Mouse (Mus musculus): ENCODE data around the gene AI854703.

Gene AI854703

DNA sequence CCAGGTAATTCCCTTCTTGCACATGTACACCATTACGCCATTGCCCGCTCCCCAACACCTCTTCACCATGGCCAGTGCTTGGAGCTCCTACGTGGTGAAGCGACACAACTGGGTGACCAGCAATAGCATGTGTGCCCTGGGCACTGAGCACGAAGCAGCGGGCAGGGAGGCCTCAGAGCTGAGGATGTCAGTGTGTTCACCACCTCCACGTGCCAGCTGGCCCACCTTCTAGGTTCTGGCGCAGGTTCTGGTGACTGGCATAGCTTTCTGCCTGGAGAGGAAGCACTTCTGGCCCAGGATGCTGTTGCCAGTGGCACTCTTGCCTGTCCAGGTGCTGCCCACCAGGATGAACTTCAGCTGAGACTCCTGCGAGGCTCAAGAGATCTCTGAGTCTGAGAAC lies 38.9 kb downstream of the AI854703 start:
- DNase-seq = no peak

DNA sequence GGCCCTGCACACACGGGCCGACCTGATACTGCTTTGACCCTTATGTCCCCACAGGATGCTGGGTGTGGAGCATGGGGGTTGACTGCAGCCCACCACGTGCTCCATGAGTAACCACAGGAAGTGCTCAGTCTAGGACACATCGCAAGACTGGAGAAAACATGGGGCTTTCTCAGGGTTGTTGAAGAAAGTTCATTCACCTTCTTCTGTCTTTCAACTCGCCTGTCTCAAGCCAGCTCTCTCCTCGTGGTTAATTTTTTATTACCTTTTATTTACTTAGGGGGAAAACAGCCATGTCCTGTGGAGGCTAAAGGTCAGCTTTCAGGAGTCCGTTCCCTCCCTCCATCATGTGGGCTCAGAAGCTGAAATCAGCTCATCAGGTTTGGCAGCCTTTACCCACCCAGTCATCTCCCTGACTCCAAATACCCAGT lies 39.6 kb downstream of the AI854703 start:
- no peak for DNase-seq

DNA sequence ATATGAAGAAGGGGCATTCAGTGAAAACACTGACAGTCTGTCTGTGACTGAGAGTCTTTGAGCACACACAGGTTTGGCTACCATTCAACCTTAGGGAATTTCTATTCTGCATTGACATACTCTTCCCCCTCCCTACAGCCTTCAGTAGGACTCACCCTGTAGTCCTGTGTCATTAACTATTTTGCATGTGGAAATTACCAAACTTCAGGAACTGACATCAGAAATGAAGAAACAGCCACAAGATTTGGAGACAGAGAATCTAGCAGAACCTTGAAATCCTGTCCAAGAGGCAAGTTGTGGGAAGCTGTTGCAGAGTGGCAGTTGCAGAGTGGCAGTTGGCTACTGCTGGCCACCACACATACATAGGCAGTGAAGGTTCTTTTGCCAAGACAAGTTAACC lies 41.5 kb downstream of the AI854703 start:
- DNase-seq = no peak

GRCm38 (mm10) chr6:48669446-48669969 lies 42.9 kb downstream of the AI854703 start:
- no peak for DNase-seq

- DNase-seq = no peak
These were observed 47.9 kb downstream of the AI854703 start for GRCm38 (mm10) chr6:48674291-48675058.

DNA sequence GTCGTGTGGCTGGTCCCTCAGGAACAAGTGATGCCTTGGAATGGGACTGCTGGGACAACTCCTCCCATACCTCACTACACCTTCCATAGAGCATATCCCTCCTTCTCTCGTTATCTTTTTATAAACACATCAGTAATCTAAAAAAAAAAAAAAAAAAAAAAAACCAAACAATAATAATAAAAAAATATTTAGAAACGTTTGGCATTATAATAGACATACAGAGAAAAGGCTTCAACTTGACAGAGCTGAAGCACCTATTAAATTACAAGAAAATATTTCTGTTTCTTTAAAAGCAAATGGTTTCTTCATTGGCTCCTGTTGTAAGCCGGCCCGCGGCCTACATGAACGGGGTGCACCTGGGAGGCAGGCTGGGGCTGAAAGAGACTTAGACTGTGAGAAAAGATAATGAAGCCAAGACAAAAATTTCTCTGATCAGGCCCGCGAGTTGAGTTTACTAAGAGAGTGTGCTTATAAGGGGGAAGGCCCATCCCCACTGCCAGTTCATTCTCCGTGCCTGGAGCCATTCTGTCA lies 48.9 kb downstream of the AI854703 start:
- no peak for DNase-seq

- no peak for DNase-seq
These were observed 49.6 kb downstream of the AI854703 start, which contains the start of gene Gimap9 for GRCm38 (mm10) chr6:48675931-48676859. Gene Gimap9 (plus strand): TSS chr6:48676129.

DNA sequence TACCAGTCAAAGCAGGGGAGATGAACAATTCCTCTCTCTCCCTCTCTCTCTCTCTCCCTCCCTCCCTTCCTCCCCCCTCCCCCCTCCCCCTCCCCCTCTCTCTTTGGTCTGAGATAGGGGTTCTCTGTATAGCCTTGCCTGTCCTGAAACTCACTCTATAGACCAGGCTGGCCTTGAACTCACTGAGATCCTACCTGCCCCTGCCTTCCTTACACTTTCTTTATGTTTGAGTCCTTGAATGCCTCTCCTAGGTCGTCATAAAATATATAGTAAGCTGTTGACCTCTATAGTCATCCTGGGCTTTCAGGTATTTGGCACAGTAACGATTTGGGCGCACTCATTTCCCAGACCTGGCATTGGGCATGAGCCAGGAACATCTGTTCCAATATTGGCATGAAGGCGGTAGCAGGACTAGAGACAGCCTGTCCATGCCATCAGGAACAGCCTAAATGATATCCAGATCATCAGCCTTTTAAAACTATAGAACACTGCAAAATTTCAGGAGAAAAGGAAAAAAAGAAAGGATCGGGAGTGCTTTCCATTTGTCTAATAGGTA lies 50.4 kb downstream of the AI854703 start:
- no peak for DNase-seq

DNA sequence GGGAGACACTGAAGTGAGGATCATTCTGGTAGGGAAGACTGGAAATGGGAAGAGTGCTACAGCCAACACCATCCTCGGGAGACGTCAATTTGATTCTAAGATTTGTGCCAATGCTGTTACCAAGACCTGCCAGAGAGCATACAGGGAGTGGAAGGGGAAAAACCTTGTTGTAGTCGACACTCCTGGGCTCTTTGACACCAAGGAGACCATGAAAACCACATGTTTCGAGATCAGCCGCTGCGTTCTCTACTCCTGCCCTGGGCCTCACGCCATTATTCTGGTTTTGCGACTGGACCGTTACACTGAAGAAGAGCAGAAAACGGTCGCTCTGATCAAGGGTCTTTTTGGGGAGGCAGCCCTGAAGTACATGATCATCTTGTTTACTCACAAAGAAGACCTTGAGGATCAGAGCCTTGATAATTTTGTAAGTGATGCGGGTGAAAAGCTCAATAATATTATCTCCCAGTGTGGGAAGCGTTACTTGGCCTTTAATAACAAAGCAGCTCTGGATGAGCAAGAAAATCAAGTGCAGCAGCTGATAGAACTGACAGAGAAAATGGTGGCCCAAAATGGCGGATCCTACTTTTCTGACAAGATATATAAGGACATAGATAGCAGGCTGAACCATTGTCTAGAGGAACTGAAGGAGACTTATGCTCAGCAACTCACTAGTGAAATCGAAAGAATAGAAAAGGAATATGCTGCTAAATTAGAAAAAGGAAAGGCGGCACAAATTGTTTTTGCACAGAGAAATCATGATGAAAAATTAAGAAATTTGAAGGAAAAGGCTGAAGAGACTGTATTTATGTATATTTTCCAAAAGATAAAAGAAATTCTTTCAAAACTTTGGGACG lies 51.2 kb downstream of the AI854703 start:
- DNase-seq = no peak

GRCm38 (mm10) chr6:48678391-48678790 lies 51.8 kb downstream of the AI854703 start:
- no peak for DNase-seq

- no peak for DNase-seq
These were observed 53.1 kb downstream of the AI854703 start for GRCm38 (mm10) chr6:48679701-48680100.

DNA sequence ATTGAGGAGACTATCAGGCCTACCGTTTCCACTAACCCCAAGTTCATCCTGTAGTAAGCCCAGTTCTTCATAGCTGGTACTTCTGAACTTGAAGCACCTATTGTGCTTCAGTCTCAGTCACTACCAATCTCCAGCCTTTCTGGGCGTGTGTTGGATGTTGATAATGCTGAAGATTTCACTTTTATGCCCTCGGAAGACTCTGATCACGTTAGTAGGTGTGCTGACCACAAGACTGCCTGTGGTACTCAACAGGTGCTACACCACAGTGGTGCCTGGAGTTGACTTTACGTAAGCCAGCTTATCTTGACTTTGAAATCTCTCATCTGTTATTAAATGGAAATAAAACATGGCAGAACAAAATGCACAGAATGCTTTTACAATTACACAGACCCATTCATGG lies 53.9 kb downstream of the AI854703 start:
- no peak for DNase-seq

DNA sequence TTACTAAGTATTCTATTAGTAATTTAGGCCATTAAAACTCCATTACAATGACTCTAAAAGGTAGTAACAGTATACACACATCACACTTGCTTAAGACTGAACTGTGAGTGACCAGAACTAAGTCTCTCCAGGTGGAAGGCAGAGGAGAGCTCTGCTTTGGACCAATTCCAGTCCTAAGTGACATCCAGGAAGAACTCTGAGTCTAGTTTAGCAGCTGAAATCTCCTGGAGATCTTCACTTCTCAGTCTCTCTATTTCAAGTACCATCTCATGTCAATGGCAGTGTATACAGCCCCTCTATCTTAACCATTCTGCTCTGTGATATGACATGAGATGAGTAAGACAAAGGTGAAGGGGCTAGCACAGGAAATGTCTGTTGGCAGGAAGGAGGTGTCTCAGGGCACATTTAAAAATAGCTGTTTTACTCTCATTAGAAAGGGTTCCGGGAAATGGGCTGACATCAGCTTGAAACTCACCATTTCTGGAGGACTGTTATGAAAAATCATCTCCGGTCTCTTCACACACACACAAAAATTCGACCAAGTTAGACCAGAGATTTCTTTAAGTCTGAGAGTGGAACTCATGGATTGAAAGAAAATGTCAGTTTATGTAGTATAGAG lies 55.0 kb downstream of the AI854703 start:
- no peak for DNase-seq

DNA sequence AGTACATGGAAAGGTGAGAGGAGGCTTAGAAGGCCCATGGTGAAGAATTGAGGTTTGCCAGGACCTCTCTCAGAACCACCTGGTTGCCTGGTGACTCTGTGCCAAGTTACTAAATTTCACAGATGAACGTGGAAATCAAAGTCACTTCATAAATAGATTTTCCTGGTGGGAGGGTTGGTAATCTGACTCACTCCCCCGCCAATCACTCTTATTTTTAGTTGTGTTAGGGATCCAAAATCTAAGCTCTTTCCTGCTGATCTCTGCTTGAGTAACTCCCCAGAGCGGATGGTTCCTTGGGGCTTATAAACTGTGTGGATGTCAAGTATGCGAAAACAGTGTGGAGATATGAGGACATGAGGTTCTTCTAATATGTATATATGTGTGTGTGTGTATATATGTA lies 55.7 kb downstream of the AI854703 start:
- no peak for DNase-seq
